Mouse (Mus musculus): ENCODE data around the gene Gm6401. TPM values are rescaled to one million over a fixed set of nuclear protein-coding genes. Genes with fewer than 3 reads are reported as not detected.
"Not testable (repeated sequence)": the region's sequence is repeated elsewhere in the genome, so short reads cannot be mapped to it uniquely, and the experiment has no call there.

Gene Gm6401
- not detected for total RNA-seq (2022)

DNA sequence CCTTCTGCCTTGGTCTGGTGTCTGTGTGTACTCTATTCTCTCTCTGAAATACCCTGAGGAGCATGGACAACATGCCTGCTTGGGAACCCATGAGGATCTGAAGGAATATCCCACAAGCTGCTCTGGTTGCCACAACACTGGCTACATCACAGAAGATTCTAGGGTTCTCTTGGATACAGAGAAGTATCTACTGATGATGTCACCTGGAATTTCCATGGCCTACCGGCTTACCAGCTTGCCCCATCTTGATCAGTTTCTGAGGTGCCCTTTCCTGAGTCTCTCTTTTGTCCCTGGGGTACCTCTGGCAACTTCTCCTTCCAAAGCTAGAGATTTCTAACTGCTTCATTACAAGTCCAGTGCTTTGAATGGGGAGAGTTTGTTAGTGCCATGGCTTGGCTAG lies at the start of gene Gm6401:
Gene Gm6401, minus strand, starts transcription at position 101 of the 400 bp plus-strand sequence.
- not testable (repeated sequence) for DNase-seq (ENCODE audit: low spot score)

DNA sequence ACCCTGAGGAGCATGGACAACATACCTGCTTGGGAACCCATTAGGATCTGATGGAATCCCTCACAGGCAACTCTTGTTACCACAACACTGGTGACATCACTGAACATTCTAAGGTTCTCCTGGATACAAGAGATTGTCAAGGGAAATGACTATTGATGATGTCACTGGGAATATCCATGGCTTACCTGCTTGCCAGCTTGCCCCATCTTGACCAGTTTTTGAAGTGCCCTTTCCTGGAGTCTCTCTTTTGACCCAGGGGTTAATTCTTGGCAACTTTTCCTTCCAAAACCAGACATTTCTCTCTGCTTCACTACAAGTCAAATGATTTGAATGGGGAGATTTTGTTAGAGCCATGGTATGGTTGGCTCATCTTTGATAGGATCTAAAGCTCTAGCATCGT lies 15.5 kb upstream of the Gm6401 start, which contains the start of gene Gm3543:
Gene Gm3543, minus strand, starts transcription at position 101 of the 400 bp plus-strand sequence.
- not testable (repeated sequence) for DNase-seq (ENCODE audit: low spot score)

DNA sequence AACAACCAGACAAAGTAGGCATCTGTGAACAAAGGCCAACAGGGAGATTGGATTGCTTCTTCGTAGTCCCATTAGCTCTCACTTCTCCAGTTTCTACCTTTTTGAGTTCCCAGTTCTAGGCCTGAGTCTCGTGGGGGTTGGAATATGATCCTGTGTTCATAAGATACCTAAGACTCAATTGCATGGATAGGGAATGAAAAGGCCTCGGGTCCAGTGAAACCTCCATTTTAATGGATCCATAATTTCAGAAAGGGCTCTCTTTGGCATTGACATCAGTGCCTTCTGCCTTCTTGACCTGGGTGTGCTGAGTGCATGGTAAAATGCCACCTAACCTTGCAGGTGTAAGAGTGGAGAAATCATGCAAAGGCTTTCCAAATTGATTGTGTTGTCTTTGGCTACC lies 869 bp upstream of the Gm6401 start:
- not testable (repeated sequence) for DNase-seq (ENCODE audit: low spot score)

DNA sequence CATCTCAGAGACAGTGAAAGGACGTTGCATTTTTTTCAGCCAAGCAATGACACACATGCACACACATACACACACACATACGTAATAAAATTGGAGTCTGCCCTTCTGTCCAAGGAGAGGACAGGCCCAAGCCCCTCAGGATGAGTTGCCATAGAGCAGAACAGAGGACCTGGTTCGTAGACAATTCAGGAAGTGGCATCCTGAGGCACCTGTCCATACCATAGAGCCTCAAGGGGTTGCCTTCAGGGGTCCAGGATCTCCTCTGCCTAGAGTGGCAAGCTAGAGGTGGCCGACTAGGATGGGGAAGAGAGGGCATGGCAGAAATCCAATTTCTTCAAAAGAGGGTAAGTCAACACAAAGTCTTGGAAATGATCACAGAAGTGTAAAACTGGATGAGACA lies 3.6 kb downstream of the Gm6401 start:
- not testable (repeated sequence) for DNase-seq (ENCODE audit: low spot score)

DNA sequence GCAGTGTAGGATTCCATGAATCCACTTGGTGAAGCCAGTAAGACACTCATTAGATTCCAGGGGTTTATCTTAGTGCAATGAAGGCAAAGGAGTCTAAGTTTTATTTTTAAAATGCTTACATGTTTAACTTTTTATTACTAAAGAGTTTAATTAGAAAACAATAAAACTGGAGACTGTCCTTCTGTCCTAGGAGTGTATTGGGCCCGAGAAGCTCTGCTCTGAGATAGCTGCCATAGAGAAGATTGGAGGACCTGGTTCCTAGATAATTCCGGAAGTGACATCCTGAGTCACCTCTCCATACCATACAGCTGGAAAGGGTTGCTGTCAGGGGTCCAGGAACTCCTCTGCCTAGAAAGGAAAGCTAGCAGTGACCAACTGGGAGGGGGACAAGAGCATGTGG lies 24.0 kb downstream of the Gm6401 start, which contains the start of gene 1700024B05Rik:
Gene 1700024B05Rik, plus strand, starts transcription at position 301 of the 400 bp plus-strand sequence.
- not testable (repeated sequence) for DNase-seq (ENCODE audit: low spot score)

DNA sequence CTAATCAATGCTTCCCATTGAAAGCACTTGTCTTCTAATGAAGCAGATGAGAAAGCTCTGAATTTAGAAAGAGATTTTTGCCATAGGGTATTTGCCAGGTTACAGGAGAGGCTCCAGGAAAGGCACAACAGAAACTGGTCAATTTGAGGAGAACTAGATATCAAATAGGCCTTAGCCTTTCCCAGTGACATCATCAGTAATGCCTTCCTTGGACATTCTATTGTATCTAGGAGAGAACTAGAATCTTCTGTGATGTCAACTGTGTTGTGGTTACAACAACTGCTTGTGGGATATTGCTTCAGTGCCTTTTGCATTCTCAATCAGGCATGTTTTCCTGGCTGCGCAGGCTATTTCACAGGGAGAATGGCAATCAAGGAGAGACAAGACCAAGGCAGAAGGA lies 43.1 kb downstream of the Gm6401 start, which contains the start of gene 1700049E17Rik1:
Gene 1700049E17Rik1, plus strand, starts transcription at position 301 of the 400 bp plus-strand sequence.
- DNase-seq (ENCODE audit: low spot score), result not testable (repeated sequence)

Other genes with a start within 250 kb of the Gm6401 start
- gene Gm7929, start 217.3 kb downstream of the Gm6401 start, total RNA-seq (2022), result not detected
- gene Gm47189, start 195.5 kb downstream of the Gm6401 start, total RNA-seq (2022), result not detected
- not detected for gene Gm7980, start 60.6 kb downstream of the Gm6401 start, total RNA-seq (2022)
- not detected for gene 1700049E17Rik1, start 43.0 kb downstream of the Gm6401 start, total RNA-seq (2022)
- not detected for gene 1700024B05Rik, start 23.9 kb downstream of the Gm6401 start, total RNA-seq (2022)
- gene Gm3543, start 15.4 kb upstream of the Gm6401 start, total RNA-seq (2022), result not detected
- gene Gm7951, start 149.4 kb upstream of the Gm6401 start, total RNA-seq (2022), result not detected
- not detected for gene Gm17027, start 194.7 kb upstream of the Gm6401 start, total RNA-seq (2022)
- not detected for gene Gm3573, start 222.9 kb upstream of the Gm6401 start, total RNA-seq (2022)